ENCODE assay signal across 8 mouse cellular contexts in genomic region chr5:74796421-74797067, GRCm38 (mm10).
DNase-seq lines count a peak whose midpoint lies in the region; ATAC-seq and TF ChIP-seq lines count a peak whose summit lies in the region.

No protein-coding gene starts in this region.

- H3K9me3 ChIP-seq in forebrain, embryonic 14.5 days (replicated peaks; ENCODE audit: control insufficient read depth, low read length), result no peaks in the 10 kb centered on the region

- no peak overlapping the region for H3K4me2 ChIP-seq in forebrain, embryonic 14.5 days (ENCODE audit: low read length)

- H3K9ac ChIP-seq in forebrain, embryonic 14.5 days (ENCODE audit: low read length), result no peak overlapping the region

- peak; percentile 44 for ATAC-seq in forebrain, embryonic 14.5 days

- no peak for TF ChIP-seq POLR2A in spleen, adult 2 months (IDR thresholded peaks at IDR 0.05; ENCODE audit: low read depth, low read length)

- no peak overlapping the region for H3K4me3 ChIP-seq in spleen, adult 2 months (ENCODE audit: extremely low read depth, insufficient read depth, insufficient read length)
- no peak overlapping the region for H3K4me3 ChIP-seq in forebrain, embryonic 14.5 days (ENCODE audit: low read depth, low read length)

- H3K4me1 ChIP-seq in spleen, adult 2 months (ENCODE audit: control insufficient read depth, insufficient read depth, insufficient read length), result no peaks in the 10 kb centered on the region
- H3K4me1 ChIP-seq in forebrain, embryonic 14.5 days (ENCODE audit: control insufficient read depth, insufficient read depth, low read length), result peaks cover 11% of the 10 kb centered on the region

- no peaks in the 10 kb centered on the region for H3K36me3 ChIP-seq in spleen, adult 2 months (ENCODE audit: control insufficient read depth, insufficient read depth, low read length)
- no peaks in the 10 kb centered on the region for H3K36me3 ChIP-seq in forebrain, embryonic 14.5 days (ENCODE audit: control insufficient read depth, insufficient read depth, low read length)

- H3K27ac ChIP-seq in spleen, adult 2 months (ENCODE audit: insufficient read depth, low read length), result no peak overlapping the region
- H3K27ac ChIP-seq in forebrain, embryonic 14.5 days (ENCODE audit: low read depth, low read length), result no peak overlapping the region

- TF ChIP-seq CTCF in spleen, adult 2 months (IDR thresholded peaks at IDR 0.05; ENCODE audit: extremely low read depth, insufficient read depth, insufficient read length, insufficient replicate concordance), result peak; percentile 11; the same call in 1 of the 2 replicates

- no peaks in the 10 kb centered on the region for H3K27me3 ChIP-seq in spleen, adult 2 months (ENCODE audit: control insufficient read depth, insufficient read depth, low read length)
- H3K27me3 ChIP-seq in forebrain, embryonic 14.5 days (replicated peaks; ENCODE audit: control insufficient read depth, insufficient read depth, low read length), result no peaks in the 10 kb centered on the region

- WGBS in spleen, adult 2 months, result 62% methylated on average over 8 of the region's 8 CpGs
- 41% methylated on average over 8 of the region's 8 CpGs for WGBS in forebrain, embryonic 14.5 days

- DNase-seq in adrenal gland, adult 18-20 months (ENCODE audit: low spot score in 2 of 2), result peak; percentile 26 to 44
- no peak for DNase-seq in adrenal gland, postnatal 4 days (ENCODE audit: low spot score in 2 of 2)
- DNase-seq in spleen, adult 2 months (ENCODE audit: low read depth in 1 of 2, low spot score in 2 of 2), result no peak
- no peak for DNase-seq in spleen, postnatal 4 days (ENCODE audit: low spot score in 2 of 2)
- DNase-seq in forebrain, embryonic 14.5 days (ENCODE audit: low spot score), result peak; percentile 84
- peak; percentile 27 to 77 for DNase-seq in kidney, postnatal 36 days
- peak; percentile 69 for DNase-seq in lung, postnatal 14 days
- peak; percentile 52 for DNase-seq in thymus, postnatal 0 days (ENCODE audit: low spot score)

Comparison
In these comparisons a context has a peak if more than half of its experiments do, and no peak if none do; other contexts are left out.
1. DNase-seq: peak in adrenal gland, adult 18-20 months (2 of 2), forebrain, embryonic 14.5 days (single experiment), kidney, postnatal 36 days (2 of 2), lung, postnatal 14 days (single experiment) and thymus, postnatal 0 days (single experiment); none in adrenal gland, postnatal 4 days (0 of 2), spleen, adult 2 months (0 of 2) and spleen, postnatal 4 days (0 of 2).